Mouse (Mus musculus) gastrocnemius, postnatal 25 days (tissue): ENCODE data around the gene Zbtb3. TPM values are rescaled to one million over a fixed set of nuclear protein-coding genes. Genes with fewer than 3 reads are reported as not detected.

Experiments
- DNase-seq: peaks from one replicate; pipeline ENCODE4 v3.0.0; 2022
- long read RNA-seq, 2 experiments: library from polyadenylated mRNA; stranded (forward); transcript quantifications; one replicate each; pipeline ENCODE4 v2.0.0; 2021
- total RNA-seq, 2 experiments: library from RNA; stranded (reverse); gene quantifications; 1 replicate in 1 of 2; 2 replicates in 1 of 2; pipeline ENCODE4 v1.2.3; 2021

Zbtb3 gene
- total RNA-seq, result under 1 TPM; 0.43 to 0.56 TPM
- long read RNA-seq, experiment 1, partial matches to known transcripts, result 1 of 1 reads
- long read RNA-seq, experiment 1, other reads (novel, unspliced or antisense), result 0 of 1 reads
- long read RNA-seq, experiment 2, partial matches to known transcripts, result 0 of 1 reads
- long read RNA-seq, experiment 2, other reads (novel, unspliced or antisense), result 1 of 1 reads

GRCm38 (mm10) chr19:8802130-8802821 is at the start of gene Zbtb3:
Gene Zbtb3, plus strand, starts transcription at chr19:8802555.
- peak; percentile 97 for DNase-seq

- DNase-seq, result no peak
Observed at GRCm38 (mm10) chr19:8755652-8756051, 46.7 kb upstream of the Zbtb3 start.

- peak; percentile 93 for DNase-seq
Observed at GRCm38 (mm10) chr19:8756635-8757387, 45.5 kb upstream of the Zbtb3 start, which contains the start of gene Nxf1. Gene Nxf1, plus strand, starts transcription at chr19:8757073.

GRCm38 (mm10) chr19:8757471-8757998 is 44.8 kb upstream of the Zbtb3 start:
- DNase-seq, result no peak

- no peak for DNase-seq
Observed at GRCm38 (mm10) chr19:8758899-8759298, 43.5 kb upstream of the Zbtb3 start.

GRCm38 (mm10) chr19:8760757-8761156 is 41.6 kb upstream of the Zbtb3 start:
- no peak for DNase-seq

GRCm38 (mm10) chr19:8763276-8763675 is 39.1 kb upstream of the Zbtb3 start:
- DNase-seq, result no peak

- no peak for DNase-seq
Observed at GRCm38 (mm10) chr19:8765562-8765961, 36.8 kb upstream of the Zbtb3 start.

GRCm38 (mm10) chr19:8770567-8771270 is 31.6 kb upstream of the Zbtb3 start, which contains the start of gene Tmem223:
Gene Tmem223, plus strand, starts transcription at chr19:8770996.
- peak; percentile 77 for DNase-seq

GRCm38 (mm10) chr19:8772996-8773395 is 29.4 kb upstream of the Zbtb3 start:
- DNase-seq, result no peak

GRCm38 (mm10) chr19:8773409-8773808 is 28.9 kb upstream of the Zbtb3 start:
- DNase-seq, result no peak

GRCm38 (mm10) chr19:8774086-8774835 is 28.1 kb upstream of the Zbtb3 start, which contains the start of gene Tmem179b:
Gene Tmem179b, minus strand, starts transcription at chr19:8774467.
- DNase-seq, result peak; percentile 91

- DNase-seq, result peak; percentile 24
Observed at GRCm38 (mm10) chr19:8774951-8775421, 27.4 kb upstream of the Zbtb3 start.

- peak; percentile 92 for DNase-seq
Observed at GRCm38 (mm10) chr19:8786008-8786781, 16.2 kb upstream of the Zbtb3 start, which contains the start of gene Taf6l. Gene Taf6l, minus strand, starts transcription at chr19:8786417.

GRCm38 (mm10) chr19:8788521-8788920 is 13.8 kb upstream of the Zbtb3 start:
- no peak for DNase-seq

- no peak for DNase-seq
Observed at GRCm38 (mm10) chr19:8789171-8789570, 13.2 kb upstream of the Zbtb3 start.

GRCm38 (mm10) chr19:8790171-8790570 is 12.2 kb upstream of the Zbtb3 start:
- no peak for DNase-seq

GRCm38 (mm10) chr19:8798264-8798946 is 4.0 kb upstream of the Zbtb3 start, which contains the start of gene Polr2g:
Gene Polr2g, minus strand, starts transcription at chr19:8798577.
- DNase-seq, result peak; percentile 92

- DNase-seq, result no peak
Observed at GRCm38 (mm10) chr19:8798947-8799315, 3.4 kb upstream of the Zbtb3 start.
